Mouse (Mus musculus): ENCODE measurements around the gene Klk7.

DNA sequence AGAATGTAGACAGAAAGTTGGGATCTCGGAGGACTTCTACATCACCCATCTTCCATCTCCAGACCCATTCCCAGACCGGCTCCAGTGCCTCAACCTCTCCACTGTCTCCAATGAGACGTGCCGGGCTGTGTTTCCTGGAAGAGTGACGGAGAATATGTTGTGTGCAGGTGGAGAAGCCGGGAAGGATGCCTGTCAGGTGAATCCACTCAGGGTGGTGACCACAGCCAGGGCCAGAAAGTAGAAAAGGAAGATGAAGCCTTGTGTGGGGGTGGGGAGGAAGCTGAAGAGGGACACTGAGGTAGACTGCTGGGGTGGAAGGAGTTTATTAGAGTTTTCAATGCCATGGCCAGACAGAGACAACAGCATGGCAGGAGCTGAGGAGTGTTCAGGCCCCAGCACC is 39.2 kb upstream of the Klk7 start:
- TF ChIP-seq POLR2A (IDR thresholded peaks at IDR 0.05; ENCODE audit: borderline replicate concordance, extremely low read depth, insufficient read depth, insufficient read length, poor library complexity, severe bottlenecking) (no peak), CTCF (IDR thresholded peaks at IDR 0.05; ENCODE audit: borderline replicate concordance, extremely low read depth, insufficient read depth, insufficient read length) (no peak)
